Mouse (Mus musculus): ENCODE results near the gene Gm973.
A peak's percentile ranks its signal among the peaks of the same experiment; 100 is the strongest.

Gene Gm973

GRCm38 (mm10) chr1:59548486-59548885, 32.4 kb downstream of the Gm973 start:
- no peak for DNase-seq

DNA sequence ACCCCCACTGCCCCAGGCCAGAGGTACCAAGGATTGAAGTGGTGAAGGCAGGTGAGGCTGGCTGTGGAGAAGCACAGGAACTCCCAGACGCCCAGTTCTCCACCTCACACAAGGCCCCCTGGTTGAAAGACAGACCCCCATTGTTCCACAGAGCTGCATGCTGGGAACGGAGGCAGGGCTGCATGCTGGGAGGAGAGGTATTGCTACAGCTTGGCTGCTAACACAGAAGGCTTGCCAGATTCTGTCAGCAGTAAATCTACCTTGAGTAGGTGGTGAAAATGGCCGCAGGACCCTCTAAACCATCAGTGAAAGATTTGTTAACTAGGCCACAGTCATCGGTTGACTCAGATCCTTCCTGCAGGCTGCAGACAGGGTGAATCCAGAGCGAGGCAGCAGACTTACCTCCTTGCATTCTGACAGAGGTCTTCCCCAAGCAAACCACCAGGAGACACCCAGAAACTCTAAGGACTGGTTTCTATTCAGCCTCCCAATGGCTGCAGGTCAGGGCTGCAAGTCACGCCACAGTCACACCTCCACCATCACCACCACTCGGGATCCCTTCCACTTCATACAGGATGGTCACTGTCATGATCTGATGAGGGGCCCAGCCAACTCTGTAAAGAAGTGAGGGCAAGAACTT, 33.1 kb downstream of the Gm973 start:
- no peak for DNase-seq

DNA sequence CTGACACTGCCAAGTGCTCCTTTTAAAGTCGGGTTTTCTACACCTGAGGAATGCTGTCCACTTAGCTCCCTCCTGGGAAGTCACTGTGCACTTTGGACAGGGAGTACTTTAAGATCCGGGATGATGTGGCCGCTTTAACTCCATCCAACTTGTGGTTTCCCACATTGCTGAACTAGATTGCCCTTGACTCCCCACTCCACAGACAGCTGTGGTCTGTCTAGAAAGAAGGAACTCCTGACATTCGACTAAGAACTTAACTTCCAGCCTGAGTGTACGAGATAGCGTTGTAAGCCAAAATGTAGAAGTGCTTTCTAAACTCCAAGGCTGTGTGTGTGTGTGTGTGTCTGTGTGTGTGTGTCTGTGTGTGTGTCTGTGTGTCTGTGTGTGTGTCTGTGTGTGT, 34.2 kb downstream of the Gm973 start:
- DNase-seq = no peak

- DNase-seq = no peak
Measured at GRCm38 (mm10) chr1:59550996-59551395, 34.9 kb downstream of the Gm973 start.

DNA sequence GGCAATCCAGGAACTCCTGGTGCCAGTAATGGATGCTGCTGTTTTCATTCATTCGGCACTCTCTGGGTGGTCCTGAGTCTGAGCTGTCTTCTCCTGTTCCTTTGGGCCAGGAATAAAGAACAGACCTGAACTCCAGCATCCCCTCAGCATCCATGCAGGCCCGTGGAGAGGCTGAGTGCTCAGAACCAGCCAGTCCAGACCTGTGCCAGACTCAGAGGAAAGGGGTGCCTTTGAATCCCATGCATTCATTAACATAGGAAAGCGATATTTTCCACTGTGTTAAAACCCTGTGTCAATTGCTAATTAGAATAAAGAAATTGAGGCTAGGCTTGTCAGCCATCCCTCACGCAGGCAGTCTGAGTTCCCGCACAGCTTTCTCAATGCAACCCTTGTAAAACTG, 37.6 kb downstream of the Gm973 start:
- no peak for DNase-seq

- DNase-seq = no peak
Measured at GRCm38 (mm10) chr1:59563581-59563980, 47.5 kb downstream of the Gm973 start.

DNA sequence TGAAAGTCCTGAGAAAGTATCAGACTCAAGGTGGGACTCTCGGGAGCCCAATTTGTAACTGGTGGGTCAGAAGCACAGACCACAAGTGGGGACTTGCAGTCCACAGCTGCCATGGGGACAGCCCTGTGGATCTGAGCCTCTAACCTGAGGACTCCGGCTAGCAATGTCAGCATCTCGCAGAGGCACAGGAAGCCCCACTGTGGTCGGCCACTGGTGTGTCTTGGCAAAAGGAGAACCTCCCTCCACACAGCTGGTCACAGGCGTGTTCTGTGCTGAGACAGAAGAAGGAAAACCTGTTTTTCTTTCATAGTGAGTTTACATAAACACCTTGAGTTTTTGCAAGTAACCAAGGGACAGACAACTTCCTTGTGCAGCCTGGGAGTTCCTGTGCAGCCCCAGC, 49.7 kb downstream of the Gm973 start:
- DNase-seq = no peak

DNA sequence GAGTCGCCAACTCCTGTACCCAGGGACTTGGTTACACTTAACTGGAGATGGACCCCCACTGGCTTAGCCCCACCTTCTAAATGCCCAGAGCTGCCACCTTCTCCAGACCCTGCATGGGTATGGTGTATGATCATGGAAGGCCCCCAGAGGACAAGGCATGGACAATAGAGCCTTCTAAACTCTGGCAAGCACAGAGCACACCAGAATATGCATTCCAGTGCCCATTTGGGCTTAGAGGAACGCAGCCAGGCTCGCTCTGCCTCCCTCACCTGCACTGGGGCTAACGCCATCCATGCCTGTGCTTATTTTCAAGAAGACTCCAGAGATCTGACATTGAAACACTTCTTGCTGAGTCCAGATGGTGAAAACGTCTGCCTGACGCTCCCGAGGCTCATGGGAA, 50.2 kb downstream of the Gm973 start:
- peak; percentile 33 to 36 for DNase-seq

DNA sequence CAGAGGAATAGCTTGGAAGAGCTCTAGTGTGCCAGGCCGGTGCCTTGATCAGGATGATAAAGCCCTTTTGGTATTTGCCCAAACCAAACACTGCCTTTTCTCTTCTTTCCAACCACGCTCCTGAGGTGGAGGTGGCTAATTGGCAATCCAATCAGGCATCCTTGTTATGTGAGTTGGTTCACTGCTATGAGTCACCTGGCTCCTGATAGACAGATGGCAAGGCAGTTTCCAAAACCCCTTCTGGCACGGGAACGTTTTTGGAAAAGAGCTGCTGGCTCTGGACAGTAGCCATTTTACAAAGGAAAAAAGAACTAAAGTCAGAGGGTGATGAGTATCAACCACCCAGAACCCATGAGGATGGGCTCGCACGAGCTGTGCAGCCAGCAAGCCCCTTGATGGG, 50.9 kb downstream of the Gm973 start:
- DNase-seq = peak; percentile 77 to 87

- peak; percentile 65 to 70 for DNase-seq
Measured at GRCm38 (mm10) chr1:59567521-59567920, 51.5 kb downstream of the Gm973 start.

- DNase-seq = no peak
Measured at GRCm38 (mm10) chr1:59568283-59568682, 52.2 kb downstream of the Gm973 start.

- no peak for DNase-seq
Measured at GRCm38 (mm10) chr1:59569301-59569700, 53.2 kb downstream of the Gm973 start.

DNA sequence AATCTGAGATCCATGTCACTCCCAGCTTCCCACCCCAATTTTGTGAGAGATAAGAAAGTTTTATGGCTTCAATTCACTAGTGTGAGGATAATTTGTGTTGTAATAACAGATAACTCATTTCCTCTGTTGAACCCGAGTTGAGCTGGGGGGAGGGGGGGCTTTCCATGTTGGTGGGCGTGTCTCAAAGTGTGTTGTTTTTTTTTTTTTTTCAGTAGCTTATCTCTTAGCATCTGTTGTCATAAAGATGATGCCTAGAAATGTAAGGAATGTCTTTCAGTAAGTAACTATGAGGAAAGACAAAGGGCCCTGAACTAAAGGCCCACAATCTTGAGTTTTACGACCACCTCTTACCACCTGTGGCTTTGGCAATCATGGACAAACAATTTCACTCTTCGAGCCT, 54.7 kb downstream of the Gm973 start:
- no peak for DNase-seq

GRCm38 (mm10) chr1:59571502-59571901, 55.4 kb downstream of the Gm973 start:
- no peak for DNase-seq

DNA sequence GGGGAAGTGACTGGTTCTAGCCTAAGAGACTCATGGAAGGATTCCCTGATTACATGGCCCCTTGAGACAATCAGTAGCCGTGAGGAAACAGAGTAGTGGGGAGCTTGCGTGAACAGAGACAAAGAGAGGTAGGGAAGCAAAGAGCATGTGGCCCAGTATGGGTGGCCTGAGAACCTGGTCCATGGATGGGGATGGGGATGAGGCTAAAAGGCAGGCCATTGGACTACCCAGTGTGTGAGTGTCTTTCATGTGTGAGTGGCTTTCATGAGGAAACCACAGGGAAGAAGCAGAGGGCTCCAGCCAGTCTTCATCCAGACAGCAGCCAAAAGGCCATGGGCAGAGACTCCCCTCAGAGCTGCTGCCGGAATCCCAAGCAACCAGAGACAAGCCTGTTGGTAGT, 57.8 kb downstream of the Gm973 start:
- DNase-seq = no peak

GRCm38 (mm10) chr1:59574262-59575187, 58.5 kb downstream of the Gm973 start:
- no peak for DNase-seq

GRCm38 (mm10) chr1:59578770-59579169, 62.7 kb downstream of the Gm973 start:
- no peak for DNase-seq

GRCm38 (mm10) chr1:59579327-59579726, 63.3 kb downstream of the Gm973 start:
- DNase-seq = peak; percentile 60 to 63

GRCm38 (mm10) chr1:59580131-59580751, 64.2 kb downstream of the Gm973 start:
- no peak for DNase-seq

GRCm38 (mm10) chr1:59580880-59581279, 64.8 kb downstream of the Gm973 start:
- no peak for DNase-seq

DNA sequence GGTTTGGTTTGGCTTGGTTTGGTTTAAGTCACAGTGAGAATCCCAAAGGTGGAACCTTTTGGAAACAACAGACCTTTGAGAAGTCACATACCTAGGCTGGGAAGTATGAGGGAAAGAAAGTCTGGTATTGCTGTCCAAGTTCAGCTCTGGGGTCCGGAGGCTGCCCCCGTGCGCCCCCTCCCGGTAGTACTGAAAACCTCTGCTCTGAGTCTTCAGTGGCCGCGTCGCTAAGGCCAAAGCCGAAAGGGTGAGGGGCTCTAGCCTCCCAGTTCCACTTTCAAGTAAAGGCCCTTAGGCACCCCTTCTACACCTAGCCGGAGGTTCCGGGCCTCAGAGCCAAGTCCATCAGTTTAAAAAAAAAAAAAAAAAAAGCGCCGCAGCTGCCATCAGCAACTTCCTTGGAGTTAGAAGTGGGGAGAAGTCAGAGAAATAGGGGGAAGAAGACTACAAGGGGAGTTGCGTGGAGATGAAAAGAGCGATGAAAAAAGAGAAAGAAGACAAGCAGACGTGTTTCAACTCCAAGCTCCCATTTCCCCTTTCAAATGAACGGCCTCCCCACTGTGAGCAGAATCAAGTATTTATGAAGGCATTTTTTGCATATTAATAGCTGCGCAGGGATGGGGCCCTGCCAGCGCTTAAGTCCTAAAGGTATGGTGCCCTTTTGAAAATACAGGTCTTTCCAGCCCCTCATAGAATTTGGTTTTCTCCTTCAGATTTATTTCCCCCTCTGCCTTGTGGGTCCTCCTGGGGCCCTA, 68.8 kb downstream of the Gm973 start:
- DNase-seq = peak; percentile 81 to 85

- DNase-seq = no peak
Measured at GRCm38 (mm10) chr1:59589271-59589670, 73.2 kb downstream of the Gm973 start.

GRCm38 (mm10) chr1:59592359-59592758, 76.3 kb downstream of the Gm973 start:
- no peak for DNase-seq

Data from cerebellum, postnatal 36 days (tissue).